Mouse (Mus musculus) heart, adult 2 months (tissue): ENCODE results near the gene Arf3.

Experiments
- CTCF ChIP-seq: fragments of 200-600 bp; IDR thresholded peaks from 2 replicates; pipeline ENCODE4 v1.8.1; 2022; ENCODE audit warnings: antibody characterized with exemption, mild to moderate bottlenecking, moderate library complexity
- POLR2A ChIP-seq: fragments of 200-500 bp; IDR thresholded peaks from 2 replicates; pipeline ENCODE4 v1.6.1; 2011; ENCODE audit warnings: mild to moderate bottlenecking, low read depth, low read length, control low read depth; ENCODE audit not compliant: insufficient read depth

- TF ChIP-seq POLR2A (no peak), CTCF (no peak)
Measured at GRCm38 (mm10) chr15:98691486-98692147, 71.4 kb downstream of the Arf3 start.
